Mouse (Mus musculus): ENCODE data around the gene Trappc3. TPM values are rescaled to one million over a fixed set of nuclear protein-coding genes. Genes with fewer than 3 reads are reported as not detected.
A peak's percentile ranks its signal among the peaks of the same experiment; 100 is the strongest.

The Trappc3 gene
- total and polyA plus RNA-seq, 3 experiments, result 71.0 to 72.0 TPM; not detected in 1

GRCm38 (mm10) chr4:126314393-126314792, 52.3 kb downstream of the Trappc3 start:
- H3K9ac ChIP-seq (ENCODE audit: control insufficient read depth, low read depth, low read length, poor library complexity, severe bottlenecking), result no peak overlapping the region
- TF ChIP-seq EP300 (IDR thresholded peaks at IDR 0.05; ENCODE audit: low read depth in 1 of 2, low read length in 2 of 2), result no peak
- TF ChIP-seq ZKSCAN1 (IDR thresholded peaks at IDR 0.05; ENCODE audit: low read depth, low read length), result no peak
- TF ChIP-seq JUND (IDR thresholded peaks at IDR 0.05; ENCODE audit: low read depth, low read length), result no peak
- peak in 2 of 3 experiments; percentile 40 to 57; a peak in 5 of 6 replicates for TF ChIP-seq CTCF (IDR thresholded peaks at IDR 0.05 in 2 of 3, conservative IDR thresholded peaks at IDR 0.05 in 1 of 3; ENCODE audit: control insufficient read depth in 1 of 3, insufficient read depth in 1 of 3, low read depth in 2 of 3, low read length in 3 of 3, poor library complexity in 1 of 3, severe bottlenecking in 1 of 3)
- H3K4me3 ChIP-seq (ENCODE audit: control insufficient read depth in 1 of 2, insufficient read depth in 1 of 2, low read depth in 2 of 2, low read length in 2 of 2), result no peak overlapping the region
- peaks cover 0 to 3% of the 10 kb centered on the region in 2 experiments; a peak in 2 of 4 replicates for H3K36me3 ChIP-seq (ENCODE audit: control insufficient read depth in 1 of 2, insufficient read depth in 2 of 2, low read length in 2 of 2)
- H3K4me1 ChIP-seq (ENCODE audit: control insufficient read depth in 1 of 2, insufficient read depth in 2 of 2, low read length in 2 of 2), result peaks cover 0 to 9% of the 10 kb centered on the region in 2 experiments; a peak in 1 of 4 replicates
- no peaks in the 10 kb centered on the region for H3K79me2 ChIP-seq (ENCODE audit: control insufficient read depth, insufficient read depth, low read length, poor library complexity)
- no peaks in the 10 kb centered on the region for H3K9me3 ChIP-seq (replicated peaks; ENCODE audit: insufficient read depth, low read length)
- H3K27ac ChIP-seq (ENCODE audit: control insufficient read depth, low read depth, low read length), result no peak overlapping the region
- H3K27me3 ChIP-seq (ENCODE audit: control insufficient read depth in 1 of 2, insufficient read depth in 2 of 2, low read length in 2 of 2), result no peaks in the 10 kb centered on the region
- no peak for DNase-seq (ENCODE audit: low read depth, low spot score)

- Histone ChIP-seq H3K9me3 (replicated peaks; ENCODE audit: insufficient read depth, low read length) (no peaks in the 10 kb centered on the region), H3K79me2 (ENCODE audit: control insufficient read depth, insufficient read depth, low read length, poor library complexity) (peaks cover 11% of the 10 kb centered on the region), H3K4me1 (ENCODE audit: control insufficient read depth in 1 of 2, insufficient read depth in 2 of 2, low read length in 2 of 2) (peaks cover 3 to 15% of the 10 kb centered on the region in 2 experiments; a peak in 2 of 4 replicates), H3K36me3 (ENCODE audit: control insufficient read depth in 1 of 2, insufficient read depth in 2 of 2, low read length in 2 of 2) (peaks cover 0 to 8% of the 10 kb centered on the region in 2 experiments; a peak in 2 of 4 replicates), H3K4me3 (ENCODE audit: control insufficient read depth in 1 of 2, insufficient read depth in 1 of 2, low read depth in 2 of 2, low read length in 2 of 2) (no peak overlapping the region), H3K27ac (ENCODE audit: control insufficient read depth, low read depth, low read length) (no peak overlapping the region), H3K27me3 (ENCODE audit: control insufficient read depth in 1 of 2, insufficient read depth in 2 of 2, low read length in 2 of 2) (no peaks in the 10 kb centered on the region), H3K9ac (ENCODE audit: control insufficient read depth, low read depth, low read length, poor library complexity, severe bottlenecking) (no peak overlapping the region)
- DNase-seq (ENCODE audit: low read depth, low spot score), result no peak
- TF ChIP-seq MXI1 (IDR thresholded peaks at IDR 0.05; ENCODE audit: low read depth, low read length) (no peak), JUND (IDR thresholded peaks at IDR 0.05; ENCODE audit: low read depth, low read length) (no peak), MYB (IDR thresholded peaks at IDR 0.05; ENCODE audit: low read depth, low read length) (no peak), SIN3A (IDR thresholded peaks at IDR 0.05; ENCODE audit: low read length) (no peak), UBTF (IDR thresholded peaks at IDR 0.05; ENCODE audit: borderline replicate concordance, insufficient read depth, low read depth, low read length) (no peak), SMC3 (IDR thresholded peaks at IDR 0.05; ENCODE audit: low read depth, low read length) (no peak), POLR2AphosphoS2 (IDR thresholded peaks at IDR 0.05; ENCODE audit: low read length) (no peak), MAFK (IDR thresholded peaks at IDR 0.05; ENCODE audit: borderline replicate concordance, low read depth, low read length) (no peak), ZNF384 (IDR thresholded peaks at IDR 0.05; ENCODE audit: low read depth, low read length) (no peak), POLR2A (IDR thresholded peaks at IDR 0.05; ENCODE audit: control insufficient read depth in 1 of 2, insufficient read depth in 1 of 2, low read depth in 1 of 2, low read length in 2 of 2, poor library complexity in 1 of 2) (no peak; a peak in 1 of 4 replicates), MAX (IDR thresholded peaks at IDR 0.05; ENCODE audit: low read length) (no peak), CTCF (IDR thresholded peaks at IDR 0.05 in 2 of 3, conservative IDR thresholded peaks at IDR 0.05 in 1 of 3; ENCODE audit: control insufficient read depth in 1 of 3, insufficient read depth in 1 of 3, low read depth in 2 of 3, low read length in 3 of 3, poor library complexity in 1 of 3, severe bottlenecking in 1 of 3) (no peak)
Measured at GRCm38 (mm10) chr4:126315931-126316330, 53.8 kb downstream of the Trappc3 start.
